Mouse (Mus musculus) kidney, adult 2 months (tissue): ENCODE data around the gene Tab1.

ENCODE experiments used
- CTCF ChIP-seq: fragments of 200-500 bp; conservative IDR thresholded peaks from 2 replicates; pipeline ENCODE4 v1.5.1; 2011; ENCODE audit warnings: low read depth, mild to moderate bottlenecking, control low read depth, low read length, moderate library complexity, mixed read lengths; ENCODE audit not compliant: insufficient read depth, insufficient read length
- POLR2A ChIP-seq: fragments of 200-500 bp; IDR thresholded peaks from one replicate; pipeline ENCODE4 v1.6.1; 2011; ENCODE audit warnings: low read depth, low read length, control low read depth

DNA sequence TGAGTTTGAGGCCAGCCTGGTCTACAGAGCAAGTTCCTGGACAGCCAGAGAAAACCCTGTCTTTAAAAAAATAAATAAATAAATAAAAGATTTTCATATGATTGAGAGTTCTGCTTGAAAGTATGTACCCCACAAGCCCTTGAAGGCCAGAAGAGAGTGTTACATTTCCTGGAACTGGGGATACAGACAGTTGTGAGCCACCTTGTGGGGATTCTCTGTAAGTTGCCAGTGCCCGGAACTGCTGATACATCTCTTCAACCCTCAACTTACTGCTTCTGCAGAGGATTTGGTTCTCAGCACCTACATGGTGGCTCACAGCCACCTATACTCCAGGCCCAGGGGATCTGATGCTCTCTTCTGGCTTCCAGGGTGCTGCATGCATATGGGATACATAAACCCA, 5.7 kb upstream of the Tab1 start:
- TF ChIP-seq CTCF (no peak), POLR2A (no peak)
